Mouse (Mus musculus): ENCODE measurements around the gene Prox2.

The Prox2 gene

DNA sequence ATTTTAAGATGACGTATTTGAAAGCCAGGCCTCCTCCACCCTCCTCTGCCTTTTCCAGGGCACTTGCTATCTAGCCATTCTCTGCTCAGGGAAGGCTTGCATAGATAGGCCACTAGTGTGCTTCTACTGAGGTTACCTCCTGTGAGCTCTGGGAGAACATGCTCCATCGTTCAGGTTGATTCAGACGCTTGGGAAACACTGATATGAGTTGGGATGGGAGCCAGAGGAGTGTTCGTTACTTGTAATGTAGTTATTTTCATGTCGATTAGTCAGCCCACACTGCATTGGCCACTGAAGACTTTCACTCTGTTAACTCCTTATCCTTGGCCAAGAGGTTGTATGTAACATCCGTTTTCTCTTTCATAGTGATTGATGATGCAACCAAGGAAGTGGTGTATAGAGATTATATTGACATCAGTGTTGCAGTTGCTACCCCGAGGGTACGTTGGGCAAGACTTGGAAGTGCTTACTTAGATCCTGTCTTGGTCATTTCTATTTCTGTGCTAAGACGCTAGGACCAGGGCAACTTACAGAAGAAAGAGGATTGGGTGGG is 18.9 kb upstream of the Prox2 start:
- DNase-seq = no peak

DNA sequence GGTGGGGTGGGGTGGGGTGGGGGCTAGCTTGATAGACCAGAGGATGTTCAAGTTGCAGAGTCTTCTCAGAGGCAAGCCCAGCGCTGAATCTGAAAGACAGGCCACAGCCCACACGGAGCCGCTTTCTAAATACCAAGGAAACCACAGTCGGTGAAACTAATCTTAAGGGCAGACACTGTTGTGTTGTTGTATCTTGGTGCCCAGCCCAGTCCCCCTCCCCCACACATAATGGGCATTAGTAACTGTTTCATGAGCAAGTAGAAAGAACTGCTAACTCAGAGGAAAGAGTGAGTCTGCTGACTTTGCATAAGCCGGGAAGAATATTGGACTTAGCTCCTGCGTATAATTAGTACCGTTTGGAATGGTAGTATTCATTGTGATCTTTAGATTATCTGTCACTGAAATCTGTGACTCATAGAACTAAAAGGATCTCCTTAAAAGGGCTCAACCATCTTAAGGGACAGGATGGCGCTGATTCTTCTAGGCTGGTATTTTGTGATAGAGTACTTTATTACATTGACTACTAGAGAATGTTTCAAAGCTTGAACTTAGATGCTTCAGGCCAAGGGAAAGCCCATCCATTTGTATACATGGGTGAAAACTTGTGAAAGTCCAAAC is 16.5 kb upstream of the Prox2 start:
- no peak for DNase-seq

DNA sequence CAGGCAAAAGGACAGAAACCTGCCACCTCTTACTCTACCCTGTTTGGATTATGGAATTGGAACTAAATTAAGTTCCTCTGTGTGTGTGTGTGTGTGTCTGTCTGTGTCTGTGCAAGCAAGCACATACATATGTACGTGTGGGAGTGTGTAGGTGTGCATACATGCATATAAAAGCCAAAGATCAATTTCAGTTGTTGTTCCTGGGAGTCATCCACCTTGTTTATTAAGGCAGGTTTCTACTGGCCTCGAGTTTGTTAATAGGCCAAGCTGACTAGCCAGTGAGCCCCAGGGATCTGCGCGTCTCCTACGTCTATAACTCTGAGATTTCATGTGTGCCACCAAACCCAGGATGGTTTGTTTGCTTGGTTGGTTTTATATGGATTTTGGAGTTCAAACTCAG is 14.2 kb upstream of the Prox2 start:
- DNase-seq = no peak

DNA sequence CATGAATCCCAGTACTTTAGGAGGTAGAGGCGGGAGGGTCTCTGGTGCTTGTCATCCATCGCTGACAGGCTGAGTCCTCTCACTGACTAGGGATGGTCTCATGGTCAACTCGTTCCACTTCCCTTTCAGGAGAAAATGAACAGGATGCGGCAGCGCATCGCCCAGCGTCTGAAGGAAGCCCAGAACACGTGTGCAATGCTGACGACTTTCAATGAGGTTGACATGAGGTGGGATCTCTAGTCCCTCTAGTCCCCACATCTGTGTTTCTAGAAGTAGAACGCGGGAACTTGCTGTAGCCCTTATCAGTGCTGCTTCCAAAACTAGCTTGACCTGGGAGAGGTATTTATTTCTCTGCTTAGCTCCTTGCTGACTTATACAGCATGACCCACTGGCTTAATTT is 13.1 kb upstream of the Prox2 start:
- DNase-seq = no peak

DNA sequence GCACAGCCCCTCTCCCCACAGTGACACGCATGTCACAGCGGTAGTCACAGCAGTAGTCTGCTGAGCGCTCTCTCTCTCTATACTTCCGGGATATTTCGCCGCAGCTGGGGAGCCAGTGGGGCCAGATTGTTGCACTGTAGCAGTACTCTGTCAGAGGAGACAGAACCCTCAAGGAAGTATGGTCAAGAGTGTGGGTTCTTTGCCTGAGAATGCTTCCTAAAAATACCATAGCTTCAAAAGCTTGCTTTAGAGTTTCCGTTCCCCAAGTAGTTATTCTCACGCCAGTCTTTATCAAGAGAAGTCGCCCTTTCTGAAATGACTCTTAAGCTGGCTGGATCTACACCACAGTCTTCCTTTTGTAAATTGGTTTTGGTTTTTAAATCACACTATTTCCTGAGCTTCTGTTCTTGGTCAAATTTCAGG is 12.6 kb upstream of the Prox2 start:
- no peak for DNase-seq

DNA sequence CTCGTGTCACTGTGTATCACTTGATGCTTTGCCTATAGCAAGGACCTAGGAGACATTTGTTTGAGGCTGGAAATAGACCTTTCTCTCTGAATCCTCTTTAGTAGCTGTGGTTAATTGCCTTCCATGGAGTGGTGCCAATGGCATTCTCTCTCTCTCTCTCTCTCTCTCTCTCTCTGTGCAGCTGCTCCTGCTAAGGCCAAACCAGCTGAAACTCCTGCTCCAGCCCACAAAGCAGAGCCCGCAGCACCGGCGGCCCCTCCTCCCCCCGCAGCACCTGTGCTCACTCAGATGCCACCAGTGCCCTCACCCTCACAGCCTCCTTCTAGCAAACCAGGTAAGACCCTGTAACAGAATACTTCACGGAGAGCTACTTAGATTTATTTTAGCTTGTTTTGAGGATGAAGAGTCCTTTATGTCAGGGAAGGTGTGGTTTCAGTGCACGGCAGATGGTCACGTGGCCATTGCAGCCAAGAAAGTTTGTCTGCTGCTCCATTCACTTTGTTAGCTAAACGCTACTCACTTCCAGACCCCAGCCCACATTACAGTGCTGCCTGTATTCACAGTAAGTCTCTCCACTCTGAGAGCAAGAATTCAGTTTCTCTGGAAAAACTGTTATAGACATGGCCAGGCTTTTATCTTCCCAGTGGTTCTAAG is 11.4 kb upstream of the Prox2 start:
- no peak for DNase-seq

DNA sequence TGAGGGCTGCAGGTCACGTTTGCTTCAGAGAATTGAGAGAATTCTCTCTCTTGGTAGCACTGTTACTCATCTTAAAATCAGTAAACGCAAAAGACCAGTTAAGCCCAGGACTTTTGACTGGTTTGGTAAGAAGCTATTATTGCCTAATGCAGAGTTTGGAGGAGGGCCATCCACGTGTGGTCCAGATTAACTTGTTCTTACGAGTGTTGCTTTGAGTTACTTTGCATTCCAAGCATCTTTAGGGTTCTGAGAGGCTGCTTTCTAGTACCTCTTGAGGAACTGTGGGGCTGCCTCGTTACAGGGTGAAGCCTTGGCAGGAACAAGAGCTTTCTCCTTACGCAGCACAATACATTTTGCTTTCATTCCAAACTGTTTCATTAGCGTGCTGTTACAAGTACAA is 5.1 kb upstream of the Prox2 start:
- DNase-seq = no peak

DNA sequence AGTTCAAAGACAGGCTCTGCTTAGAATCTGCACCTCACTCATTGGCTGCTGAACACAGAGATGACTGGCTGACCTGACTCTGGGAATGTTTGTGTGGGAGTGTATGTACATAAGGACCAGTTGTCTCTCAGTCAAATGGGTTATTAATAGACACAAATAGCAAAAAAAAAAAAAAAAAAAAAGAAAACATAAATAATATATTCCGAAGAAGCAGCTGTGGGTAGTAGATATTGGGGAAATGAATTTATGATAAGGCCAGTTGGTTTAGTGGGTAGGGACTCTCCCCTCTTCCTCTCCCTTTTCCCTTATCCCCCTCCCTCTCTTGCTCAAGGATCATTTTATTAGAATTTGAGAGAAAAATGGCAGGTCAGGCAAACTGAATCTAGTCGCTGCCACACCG is 3.4 kb upstream of the Prox2 start:
- DNase-seq = no peak

DNA sequence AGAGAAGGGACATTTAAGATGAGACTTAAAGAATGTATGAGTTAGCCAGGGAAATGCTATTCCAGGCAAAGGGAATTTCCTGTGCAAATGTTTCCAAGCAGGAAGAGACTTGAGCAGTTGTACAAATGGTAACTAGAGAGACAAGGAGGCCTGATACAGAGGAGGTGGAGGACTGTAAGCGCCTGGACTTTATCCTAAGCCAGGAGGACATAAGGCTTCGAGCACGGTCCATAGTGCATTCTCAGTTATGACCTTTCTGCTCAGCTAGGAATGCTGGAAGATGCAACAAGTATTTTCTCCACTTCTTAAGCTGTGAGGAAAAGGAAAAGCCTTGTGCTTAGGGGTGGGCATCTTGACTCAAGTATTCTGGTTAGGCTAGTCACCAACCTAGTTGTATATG is 2.8 kb upstream of the Prox2 start:
- no peak for DNase-seq

DNA sequence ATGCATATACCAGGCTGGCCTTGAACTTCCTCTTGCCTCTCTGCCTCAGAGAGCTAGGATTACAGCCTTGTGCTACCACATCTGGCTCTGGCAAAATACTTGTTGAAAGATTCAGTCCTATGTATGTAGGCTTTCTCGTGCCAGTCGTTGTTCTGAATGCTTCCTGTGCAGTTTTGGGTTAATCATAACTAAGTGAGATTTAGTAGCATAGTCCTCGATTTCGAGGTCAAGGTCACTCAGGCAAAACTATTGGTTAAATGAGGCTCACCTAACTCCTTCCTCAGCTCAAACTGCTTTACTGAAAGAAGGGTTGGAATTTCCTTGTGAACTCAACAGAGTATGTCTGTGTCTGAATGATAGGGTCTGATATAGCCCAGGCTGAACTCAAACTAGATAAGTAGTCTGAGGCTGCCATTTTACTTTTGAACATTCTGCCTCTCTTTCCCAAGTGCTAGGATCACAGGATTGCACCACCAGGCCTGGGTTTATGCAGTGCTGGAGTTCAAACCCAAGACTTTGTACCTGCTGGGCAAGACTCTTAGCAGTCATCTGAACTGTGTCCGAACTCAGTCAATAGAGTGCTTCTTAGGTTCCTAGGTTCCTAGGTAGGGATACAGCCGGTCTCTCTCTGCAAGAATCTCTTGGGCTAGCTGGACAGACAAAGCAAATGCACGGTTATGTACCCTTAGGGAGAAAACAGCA is 2.1 kb upstream of the Prox2 start:
- no peak for DNase-seq

DNA sequence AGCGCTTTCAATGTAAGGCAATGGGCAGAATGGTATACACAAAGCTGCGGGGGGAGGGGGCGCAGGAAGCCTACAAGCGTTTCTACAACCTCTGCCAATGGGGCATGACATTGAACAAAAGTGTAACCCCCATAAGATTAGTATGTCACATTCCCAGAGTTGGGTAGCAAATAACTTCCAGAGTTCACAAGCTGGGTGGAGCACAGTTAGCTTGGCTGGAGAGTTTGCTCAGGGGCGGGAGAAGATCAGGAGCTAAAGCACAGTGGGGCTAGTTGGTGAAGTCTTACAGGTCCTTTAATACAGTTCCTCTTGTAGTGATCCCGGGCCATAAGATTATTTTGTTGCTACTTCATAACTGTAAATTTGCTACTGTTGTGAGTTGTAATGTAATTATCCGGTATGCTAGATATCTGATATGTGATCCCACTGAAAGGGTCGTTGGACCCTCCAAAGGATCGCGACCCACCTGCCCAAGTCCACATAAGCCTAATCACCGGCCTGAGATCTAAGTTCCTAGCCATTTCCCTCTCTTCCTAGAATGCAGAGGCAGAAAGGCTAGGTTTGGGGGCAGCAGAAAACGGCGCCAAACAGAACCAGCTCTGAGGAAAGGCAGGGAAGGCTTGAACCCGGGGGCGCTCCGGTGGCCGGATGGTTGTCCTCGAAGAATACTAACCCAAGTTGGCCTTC is 405 bp downstream of the Prox2 start:
- no peak for DNase-seq

DNA sequence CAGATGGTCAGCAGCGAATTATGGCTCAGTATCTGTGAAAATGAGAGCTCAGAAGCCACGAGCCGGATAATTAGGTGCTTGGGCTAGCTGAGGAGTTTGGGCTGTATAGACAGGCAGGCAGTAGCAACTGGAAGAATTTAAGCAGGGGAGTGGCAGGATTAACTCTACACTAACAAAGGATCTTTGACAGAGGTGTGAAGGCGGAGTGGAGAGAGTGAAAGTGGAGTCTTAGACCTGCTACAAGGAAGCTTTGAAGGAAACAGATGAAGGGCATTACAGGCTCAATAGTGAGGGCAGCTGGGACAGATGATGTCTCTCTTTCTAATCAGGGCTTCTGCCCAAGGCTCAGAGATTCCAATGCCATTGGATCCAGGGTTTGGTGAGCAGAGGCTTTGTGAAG is 1.1 kb downstream of the Prox2 start:
- no peak for DNase-seq

DNA sequence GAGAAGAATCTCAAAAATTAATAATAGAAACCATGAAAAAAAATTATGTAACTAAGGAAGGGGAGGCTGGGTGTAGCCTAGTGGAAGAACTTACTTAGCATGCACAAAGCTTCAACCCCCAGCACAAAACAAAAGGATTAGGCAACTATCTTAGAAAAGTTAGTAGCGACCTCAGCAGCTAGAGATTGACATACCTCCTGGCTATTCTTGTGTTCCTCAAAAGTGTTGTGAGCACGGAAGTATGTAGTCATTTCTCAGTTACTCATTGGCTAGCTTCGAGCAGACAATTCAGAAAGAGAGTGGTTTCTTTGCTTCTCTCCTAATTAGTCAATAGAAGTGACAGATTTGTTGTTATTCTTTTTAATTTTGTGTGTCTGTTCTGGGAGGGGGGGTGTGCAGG is 1.9 kb downstream of the Prox2 start:
- DNase-seq = no peak

DNA sequence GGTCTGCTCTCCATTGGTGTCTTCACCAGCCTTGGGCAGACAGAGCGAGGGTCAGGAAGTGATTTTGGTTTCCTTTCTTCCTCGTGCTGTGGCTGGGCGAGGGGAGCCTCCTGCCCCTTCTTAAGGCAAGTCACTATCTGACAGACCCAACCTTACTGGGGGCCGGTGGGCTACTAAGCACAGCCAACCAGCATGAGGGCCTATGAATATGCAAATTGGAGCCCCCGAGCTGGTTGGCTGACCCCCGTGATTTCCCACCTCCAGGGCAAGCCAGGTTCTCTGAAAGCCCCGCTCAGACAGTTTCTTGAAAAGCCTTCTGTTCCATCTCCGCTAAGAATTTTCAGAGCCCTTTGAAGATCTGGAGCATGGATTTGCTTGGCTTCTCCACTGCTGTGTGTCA is 4.3 kb downstream of the Prox2 start:
- no peak for DNase-seq

DNA sequence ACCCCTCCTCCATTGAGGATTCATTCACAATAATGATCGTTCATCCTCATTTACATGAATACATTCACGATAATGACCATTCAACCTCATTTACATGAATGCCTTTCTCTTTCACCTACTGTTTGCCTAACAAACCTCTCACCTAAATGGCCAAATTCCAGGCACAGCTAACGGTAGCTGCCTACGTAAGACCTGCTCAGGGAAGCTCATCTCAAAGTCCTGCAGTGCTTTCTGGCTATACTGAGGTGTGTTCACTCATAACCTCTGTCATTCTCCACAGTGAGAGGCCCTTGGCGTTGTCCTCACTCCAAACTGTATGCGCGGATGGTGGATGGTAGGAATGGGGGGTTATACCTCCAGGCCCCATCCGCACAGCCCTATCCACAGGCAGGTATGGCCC is 5.8 kb downstream of the Prox2 start:
- DNase-seq = no peak

DNA sequence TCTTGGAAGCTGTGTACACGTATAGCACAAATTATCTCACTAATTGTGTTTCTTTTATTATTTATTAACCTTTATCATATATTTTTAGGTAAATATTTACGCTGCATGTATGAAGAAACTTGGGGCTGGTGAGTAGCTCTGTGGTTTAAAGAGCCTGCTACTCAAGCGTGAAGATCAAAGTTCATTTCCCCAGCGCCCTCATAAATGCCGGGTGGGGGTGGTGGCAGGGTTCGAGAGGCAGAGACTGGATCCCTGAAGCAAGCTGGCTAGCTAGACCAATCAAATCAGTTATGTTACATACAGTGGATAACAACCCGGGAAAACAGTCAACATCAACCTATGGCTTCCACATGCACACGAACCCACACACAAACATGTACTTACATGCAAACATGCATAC is 7.5 kb downstream of the Prox2 start:
- no peak for DNase-seq

DNA sequence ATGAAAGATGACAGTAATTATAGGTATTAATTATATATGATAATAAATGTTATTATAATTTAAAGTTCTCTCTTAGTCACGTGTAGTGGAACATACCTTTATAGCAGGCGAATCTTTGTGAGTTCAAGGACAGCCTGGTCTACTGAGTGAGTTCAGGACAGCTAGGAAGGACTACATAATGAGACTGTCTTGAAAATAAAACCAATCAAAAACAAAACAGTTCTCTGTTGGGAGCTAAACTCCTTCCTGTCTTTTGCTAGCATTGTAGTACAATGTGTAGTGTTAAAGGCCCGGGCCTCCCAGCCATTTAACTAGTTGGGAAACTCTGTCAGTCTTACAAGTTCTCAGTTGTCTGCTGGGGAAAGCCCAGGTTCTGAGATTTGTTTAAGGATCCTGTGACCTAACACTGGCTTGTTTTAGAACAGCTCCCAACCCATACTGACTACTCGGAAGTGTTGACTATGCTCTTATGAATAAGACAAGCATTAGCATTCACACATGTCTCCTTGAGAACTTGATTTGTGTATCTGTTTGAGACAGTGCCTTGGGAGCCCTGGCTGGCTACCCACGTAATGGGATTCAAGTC is 8.9 kb downstream of the Prox2 start:
- no peak for DNase-seq

DNA sequence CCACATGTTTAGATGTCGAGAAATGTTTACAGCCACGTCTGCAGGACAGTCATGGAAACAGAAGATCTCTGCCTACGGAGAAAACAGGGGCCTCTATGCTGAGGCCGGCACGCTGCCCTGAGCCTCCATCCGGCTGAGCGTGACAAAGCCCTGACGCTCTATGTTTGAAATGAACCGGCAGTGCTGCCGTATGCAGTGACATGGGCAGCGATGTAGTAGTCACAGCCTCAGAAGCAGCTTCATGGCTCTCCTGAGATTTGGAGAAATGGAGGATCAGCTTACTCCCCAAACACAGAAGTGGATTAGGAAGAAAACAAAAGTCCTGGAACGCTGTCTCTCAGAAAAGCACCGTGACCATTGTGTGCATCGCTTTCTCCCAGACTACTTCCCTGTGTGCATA is 9.6 kb downstream of the Prox2 start:
- no peak for DNase-seq

DNA sequence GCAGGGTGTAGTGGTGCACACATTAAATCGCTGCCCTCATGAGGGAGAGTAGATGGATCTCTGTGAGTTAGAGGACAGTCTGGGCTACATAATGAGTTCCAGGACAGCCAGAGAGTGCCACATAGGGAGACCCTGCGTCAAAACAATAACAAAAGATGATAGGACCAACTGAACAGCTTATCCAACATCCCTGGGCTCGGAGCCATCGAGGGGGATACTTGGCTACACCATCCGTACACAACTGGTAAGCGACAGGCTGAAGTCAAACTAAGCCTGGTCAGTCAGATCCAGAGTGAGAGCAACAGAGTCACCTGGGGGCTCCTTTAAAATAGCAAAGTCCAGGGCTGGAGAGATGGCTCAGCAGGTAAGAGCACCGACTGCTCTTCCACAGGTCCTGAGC is 14.7 kb downstream of the Prox2 start:
- DNase-seq = no peak

DNA sequence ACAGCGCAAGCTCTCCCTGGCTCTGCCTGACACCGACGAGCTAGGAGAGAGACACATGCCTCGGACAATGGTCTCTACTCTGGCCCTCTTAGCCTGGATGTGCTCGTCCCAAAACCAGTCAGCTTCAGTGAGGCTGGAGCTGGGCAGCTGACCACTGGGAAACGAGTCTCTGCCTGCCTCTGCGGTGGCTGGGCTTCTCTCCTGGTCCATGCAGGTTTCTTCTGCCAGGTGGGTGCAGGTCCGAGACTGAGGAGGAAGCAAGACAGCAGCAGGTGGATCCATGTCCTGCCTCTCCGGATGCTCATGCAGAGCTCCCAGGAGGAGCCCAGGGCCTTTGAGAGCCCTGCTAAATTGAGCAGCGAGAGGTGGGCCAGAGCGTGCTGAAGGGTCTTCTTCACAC is 15.4 kb downstream of the Prox2 start:
- DNase-seq = no peak

DNA sequence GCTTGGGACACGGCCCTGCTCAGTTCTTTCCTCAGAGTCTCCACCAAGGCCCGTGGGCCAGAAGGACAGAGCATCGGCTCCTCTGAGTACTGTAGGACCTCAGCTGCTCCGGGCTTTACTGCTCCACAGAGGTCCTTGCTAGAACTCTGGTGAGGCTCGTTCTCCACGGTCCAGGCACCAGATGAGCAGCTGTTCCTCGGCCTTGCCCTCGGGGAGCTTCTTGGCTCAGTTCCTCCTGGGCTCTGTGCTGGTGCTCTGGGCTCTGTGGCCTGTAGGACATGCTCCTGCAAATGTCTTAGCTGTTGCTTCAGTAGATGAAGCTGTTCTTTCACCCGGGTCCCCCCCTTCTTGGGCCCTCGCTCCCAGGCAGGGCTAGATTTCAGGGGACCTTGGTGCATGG is 15.9 kb downstream of the Prox2 start:
- no peak for DNase-seq

DNA sequence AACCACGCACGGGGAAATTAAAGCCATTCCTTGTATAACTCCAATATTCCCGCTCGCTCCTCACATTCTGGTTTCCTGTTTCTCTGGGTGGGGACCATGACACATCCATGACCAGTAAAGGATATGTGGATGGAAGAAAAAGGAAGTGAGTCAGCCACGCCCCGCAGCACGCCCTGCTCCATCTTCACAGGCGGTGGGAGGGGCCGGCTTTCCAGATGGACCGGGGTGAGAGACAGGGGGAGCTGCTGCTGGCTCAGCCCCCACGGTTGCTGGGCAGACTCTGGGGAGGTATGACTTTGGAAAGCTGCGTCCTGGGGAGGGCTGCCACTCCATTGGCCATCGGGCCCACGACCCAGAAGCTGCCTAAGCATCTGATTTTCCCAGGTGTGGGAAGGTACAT is 16.5 kb downstream of the Prox2 start:
- DNase-seq = no peak

DNA sequence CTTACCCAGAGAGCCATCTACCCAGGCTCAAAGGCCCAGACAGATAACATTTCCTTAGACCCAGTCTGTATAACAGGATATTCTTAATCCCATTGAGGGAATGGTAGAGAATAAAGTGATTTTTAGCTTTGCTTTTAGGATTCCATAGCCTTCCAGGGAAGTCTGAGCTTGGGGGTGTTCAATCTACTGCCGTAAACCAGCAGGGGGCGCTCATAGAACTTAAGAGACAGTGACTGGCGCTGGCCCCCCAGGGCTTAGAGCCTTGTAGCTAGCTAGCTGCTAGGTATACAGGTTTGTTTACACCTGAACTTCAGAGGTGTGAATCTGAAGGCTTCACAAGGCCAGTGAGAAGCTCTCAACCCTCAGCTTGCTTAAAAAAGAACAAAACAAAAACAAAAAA is 18.3 kb downstream of the Prox2 start:
- peak; percentile 72 to 79 for DNase-seq
